Mouse (Mus musculus) B cell, adult 2 months (primary cell): ENCODE data around the gene Vip.
A peak's percentile ranks its signal among the peaks of the same experiment; 100 is the strongest.

ENCODE experiments used
- DNase-seq, 2 experiments: peaks; one replicate each; pipeline ENCODE4 v3.0.0; 2022

Gene Vip

DNA sequence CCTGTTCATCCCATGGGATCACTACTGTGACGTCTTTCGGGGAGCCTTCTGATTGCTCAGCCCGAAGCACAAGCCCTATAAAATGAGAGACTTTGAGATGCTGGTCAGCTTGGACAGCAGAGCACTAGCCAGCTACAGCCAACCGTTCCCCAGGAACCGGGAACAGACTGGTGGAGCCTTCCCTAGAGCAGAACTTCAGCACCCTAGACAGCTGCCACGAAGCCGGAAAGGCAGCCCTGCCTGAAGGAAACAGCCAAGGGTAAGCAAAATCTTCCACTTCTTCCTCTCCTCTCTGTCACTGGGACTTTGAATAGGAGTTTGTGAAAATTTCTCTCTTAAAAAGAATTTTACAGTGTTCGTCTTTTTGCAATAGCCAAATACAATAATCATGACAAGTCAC is at the start of gene Vip:
Gene Vip, plus strand, starts transcription at position 107 of the 400 bp plus-strand sequence.
- no peak for DNase-seq

DNA sequence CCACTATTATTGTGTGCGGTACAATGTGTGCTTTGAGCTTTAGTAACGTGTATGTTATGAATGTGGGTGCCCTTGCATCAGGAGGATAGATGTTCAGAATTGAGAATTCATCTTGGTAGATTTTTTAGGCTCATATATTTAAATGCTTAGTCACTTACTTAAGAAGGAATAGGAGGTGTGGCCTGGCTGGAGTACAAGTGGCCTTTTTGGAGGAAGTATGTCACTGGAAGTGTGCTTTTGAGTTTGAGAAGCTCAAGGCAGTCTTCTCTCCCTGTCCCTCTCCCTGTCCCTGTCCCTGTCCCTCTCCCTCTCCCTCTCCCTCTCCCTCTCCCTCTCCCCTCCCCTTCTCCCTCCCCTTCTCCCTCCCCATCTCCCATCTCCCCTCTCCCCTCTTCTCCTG is 48.0 kb upstream of the Vip start:
- DNase-seq = no peak

DNA sequence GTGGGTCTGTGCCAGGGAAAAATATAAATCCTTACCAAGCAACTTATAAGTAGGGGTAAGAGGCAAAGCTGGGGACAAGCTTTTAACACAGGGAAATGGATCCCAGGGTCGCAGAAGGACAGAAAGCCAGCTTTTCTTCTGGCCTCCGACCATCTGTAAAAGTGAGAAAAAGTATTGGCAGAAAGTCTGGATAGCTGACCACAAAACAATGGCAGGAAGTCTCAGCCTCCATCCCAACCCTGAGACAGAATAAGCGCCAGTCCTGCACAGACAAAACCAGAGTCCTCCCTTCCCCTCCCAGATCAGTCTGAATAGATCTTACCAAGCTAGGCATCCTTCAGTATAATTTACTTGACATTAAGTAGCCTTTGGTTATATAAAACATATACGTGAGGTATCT is 47.0 kb upstream of the Vip start:
- no peak for DNase-seq

DNA sequence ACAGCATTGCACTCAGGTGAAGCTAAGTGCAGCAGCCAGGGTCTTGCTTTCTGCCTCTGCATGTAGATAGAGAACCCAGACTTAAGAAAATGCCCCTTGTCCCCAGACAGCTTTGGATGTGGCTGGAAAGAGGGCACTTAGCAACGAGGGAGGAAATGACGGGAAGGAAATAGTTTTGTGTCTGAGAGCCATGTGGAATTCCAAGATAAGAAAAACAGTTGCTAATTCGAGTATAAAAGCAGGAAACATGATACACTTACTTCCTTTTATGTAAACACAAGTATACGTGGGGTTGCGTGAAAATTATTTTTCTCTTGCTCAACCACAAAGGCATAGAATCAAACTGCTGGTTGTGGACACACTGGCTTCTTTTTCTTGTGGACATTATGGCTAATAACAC is 45.6 kb upstream of the Vip start, which contains the start of gene Myct1:
Gene Myct1, plus strand, starts transcription at position 312 of the 400 bp plus-strand sequence.
- no peak for DNase-seq

DNA sequence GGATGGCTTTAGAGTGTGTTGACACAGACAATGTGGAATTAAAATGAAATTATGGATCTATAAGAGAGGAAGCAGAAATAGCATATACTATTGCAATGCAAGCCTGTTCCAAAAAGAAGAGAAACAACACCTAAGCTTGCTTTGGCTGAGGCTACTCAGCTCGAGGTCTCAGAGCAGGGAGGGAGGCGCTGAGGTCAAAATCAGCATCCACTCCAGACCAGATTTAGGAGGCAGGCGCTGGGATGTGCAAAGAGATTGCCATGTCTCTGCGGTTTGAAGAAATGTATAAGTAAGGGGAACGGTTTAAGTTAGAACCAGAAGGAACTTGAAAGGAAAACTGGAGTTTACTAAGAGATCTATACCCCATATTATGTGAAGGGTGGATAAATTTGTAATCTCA is 44.6 kb upstream of the Vip start:
- DNase-seq = no peak

DNA sequence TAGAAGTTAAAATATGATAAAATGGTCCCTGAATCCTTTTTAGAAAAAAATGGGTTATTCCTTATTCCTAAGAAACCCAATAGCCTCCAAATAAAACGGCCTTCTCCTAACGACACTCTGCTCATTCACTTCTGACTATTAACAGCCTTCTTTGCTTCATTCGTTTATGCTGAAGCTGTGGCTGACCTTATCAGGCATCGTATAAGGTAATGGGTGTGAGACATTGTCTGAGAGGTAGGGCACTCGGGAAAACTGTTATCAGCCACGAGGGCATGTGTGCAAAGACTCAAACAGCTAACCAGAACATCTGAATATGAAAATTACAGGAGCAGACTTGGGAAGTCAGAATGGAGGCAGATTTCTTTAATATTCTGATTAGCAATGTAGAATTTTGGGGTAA is 42.5 kb upstream of the Vip start:
- DNase-seq = no peak

DNA sequence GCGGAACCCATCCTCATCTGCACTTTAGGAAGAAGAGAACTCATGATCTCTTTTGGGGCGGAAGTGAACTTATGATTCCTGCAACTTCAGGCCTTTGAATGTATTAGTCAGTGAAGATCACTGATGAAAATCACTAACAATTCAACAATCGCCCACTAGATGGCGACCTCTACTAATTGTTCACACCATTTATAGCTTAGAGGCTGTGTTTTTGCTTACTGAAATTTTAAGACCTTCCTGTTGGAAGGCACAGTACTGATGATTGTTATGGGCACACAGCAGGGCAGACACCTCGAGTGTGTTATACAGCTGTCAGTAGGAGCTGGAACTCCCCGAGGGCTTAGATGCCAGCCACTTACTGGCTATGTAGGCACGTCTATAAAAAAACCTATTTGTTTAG is 38.9 kb upstream of the Vip start:
- peak; percentile 72 to 73 for DNase-seq

DNA sequence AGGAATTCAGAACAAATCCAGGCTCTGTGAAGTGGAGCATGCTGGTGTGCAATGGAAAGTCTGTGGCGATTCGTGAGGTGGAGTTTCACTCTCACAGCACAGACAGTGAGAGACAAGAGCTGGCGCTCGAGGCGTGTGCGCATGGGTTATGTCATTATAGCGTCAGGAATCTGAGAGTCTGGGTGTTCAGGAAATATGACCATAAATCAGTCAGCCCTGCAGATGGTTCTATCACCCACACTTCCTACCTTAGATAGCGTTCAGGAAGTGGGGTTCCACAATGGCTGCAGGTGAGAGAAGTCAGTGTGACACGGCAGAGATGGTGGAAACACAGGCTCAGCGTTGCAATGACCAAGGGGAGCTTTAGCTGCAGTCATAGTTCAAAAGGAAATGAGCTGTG is 35.5 kb upstream of the Vip start:
- peak in 1 of 2 experiments; percentile 4 for DNase-seq

DNA sequence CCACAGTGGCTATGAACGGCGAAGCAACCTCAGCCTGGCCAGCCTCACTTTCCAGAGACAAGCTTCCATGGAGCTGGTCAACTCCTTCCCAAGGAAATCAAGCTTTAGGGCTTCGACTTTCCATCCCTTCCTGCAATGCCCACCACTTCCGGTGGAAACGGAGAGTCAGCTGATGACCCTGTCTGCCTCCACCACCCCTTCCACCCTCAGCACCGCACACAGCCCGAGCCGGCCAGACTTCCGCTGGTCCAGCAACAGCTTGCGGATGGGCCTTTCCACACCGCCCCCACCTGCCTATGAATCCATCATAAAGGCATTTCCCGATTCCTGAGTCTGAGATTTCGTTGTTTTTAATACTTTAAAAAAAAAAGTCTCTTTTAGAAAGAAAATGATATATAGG is 34.6 kb upstream of the Vip start:
- DNase-seq = no peak

DNA sequence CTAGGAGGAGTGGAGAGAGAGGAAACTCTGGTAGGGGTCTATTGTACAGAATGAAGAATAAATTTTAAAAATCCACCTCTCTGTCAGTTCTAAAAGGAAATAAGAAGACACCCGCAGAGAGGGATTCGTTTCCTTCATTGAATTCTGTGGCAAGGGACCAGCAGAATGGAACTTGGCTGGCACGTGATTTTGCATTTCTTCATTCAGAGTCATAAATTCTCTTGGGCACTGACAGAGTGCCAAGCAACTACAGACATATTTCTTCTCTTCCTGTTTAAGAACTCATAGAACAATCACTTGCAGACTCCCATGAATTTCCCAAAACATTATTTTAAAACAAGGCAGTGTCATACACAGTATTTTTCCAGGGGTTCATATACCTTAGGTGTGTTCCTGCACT is 30.1 kb upstream of the Vip start:
- no peak for DNase-seq

DNA sequence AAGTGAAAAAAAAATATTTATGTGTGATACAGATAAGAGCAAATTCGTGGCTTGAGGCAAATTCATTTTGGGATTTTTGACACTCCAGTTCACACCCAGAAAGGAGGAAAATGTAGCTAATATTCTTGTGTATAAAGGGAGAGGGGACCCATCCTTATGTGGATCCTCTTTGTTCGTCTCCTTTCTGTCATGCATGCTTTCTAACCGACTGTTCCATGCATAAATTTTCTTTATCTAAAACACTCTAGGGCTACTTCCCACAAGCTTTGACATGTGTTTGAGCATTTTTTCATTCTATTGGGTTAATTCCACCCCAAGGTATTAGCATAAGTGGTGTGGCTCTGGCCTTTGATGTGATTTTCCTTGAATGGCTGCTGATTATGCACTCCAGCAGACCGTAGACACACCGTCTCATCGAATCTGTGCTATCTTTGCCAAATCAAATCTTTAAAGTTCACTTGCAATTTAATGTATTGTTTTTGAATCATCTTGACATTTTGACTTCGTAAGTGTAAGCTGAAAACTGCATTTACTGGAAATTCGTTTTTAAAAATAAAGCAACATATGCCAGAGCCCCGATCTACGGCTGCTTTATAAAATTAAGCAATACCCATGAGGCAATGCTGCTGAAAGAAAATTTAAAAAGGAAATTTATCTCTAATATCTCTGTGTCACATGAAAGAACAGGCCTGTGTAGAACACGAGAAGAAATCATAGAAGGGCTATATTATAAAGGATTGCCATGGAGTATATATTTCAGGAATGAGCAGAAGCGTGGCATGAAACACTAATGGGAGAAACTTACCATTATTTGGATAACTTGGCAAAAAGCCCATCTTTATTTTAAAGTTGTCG is 23.6 kb upstream of the Vip start:
- no peak for DNase-seq

DNA sequence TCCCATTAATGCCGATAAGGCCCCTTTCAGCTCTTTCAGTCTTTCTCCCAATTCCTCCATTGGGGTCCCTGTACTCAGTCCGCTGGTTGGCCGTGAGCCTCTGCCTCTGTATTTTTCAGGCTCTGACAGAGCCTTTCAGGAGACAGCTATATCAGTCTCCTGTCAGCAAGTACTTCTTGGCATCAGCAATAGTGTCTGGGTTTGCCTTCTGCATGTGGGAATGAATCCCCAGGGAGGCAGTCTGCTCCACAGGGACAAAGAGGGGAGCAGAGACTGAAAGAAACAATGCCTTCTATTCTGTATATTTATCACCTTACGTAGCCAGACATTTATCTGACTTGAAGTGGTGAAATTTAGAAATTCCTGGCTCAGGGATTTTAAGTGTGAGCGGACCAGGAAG is 12.8 kb upstream of the Vip start:
- DNase-seq = no peak

DNA sequence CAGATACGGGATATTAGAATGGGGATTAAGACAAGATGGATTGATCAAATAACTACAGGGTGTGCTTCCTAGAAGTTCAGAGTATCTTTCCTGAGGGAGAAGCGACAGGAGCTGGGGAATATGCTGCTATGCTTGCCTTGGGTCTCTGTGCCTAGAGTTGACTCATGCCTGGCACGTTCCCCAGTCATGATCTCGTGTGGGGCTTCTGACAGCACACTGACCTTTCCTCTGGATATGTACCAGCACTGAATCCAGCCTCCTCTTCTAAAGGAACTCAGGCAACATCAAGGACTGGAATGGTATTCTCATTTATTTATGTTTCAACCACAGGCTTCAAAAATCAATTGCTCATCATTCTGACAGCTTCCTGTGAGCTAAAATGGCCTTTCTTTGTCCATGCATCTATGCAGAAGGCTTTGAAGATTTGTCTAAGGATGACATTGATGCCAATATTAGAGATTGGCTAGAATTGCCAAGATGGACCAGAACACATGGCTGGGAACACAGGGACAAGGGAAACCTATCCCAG is 5.3 kb upstream of the Vip start:
- no peak for DNase-seq

DNA sequence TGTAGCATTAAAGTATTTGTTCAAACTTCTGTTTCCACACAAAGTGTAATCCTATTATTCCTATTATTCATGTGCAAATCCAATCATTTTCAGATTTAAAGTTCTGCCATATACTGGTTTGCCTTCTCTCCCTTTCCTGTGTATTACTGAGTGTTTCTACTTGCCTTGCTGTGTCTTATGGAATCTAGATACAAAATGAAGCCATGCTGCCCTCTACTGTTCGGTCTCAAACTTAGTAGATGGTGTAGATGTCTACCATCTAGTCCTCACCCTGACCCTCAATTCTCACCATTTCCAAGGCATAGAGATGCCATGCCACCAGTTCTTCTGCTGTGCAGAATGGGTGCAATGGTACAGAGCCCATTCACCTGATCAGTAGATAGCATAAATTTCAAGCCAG is 4.7 kb upstream of the Vip start:
- DNase-seq = peak in 1 of 2 experiments; percentile 2

DNA sequence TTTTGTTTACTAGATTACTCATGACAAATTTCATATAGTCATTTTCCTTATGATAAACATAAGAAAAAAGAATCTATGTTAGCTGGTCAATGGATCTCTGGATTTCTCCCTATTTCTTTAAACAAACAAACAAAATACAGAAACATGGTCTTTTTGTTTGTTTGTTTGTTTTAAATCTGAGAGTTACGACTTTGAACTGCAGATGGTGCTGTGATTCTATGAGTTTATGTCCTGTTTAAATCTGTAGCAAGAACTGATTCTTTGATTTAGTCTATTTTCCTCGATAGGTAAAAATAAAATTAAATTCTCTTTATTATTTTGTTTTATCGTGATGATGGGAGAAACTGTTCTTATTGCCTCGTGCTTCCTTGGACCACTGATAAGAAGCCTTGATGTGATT is 1.7 kb upstream of the Vip start:
- DNase-seq = no peak

DNA sequence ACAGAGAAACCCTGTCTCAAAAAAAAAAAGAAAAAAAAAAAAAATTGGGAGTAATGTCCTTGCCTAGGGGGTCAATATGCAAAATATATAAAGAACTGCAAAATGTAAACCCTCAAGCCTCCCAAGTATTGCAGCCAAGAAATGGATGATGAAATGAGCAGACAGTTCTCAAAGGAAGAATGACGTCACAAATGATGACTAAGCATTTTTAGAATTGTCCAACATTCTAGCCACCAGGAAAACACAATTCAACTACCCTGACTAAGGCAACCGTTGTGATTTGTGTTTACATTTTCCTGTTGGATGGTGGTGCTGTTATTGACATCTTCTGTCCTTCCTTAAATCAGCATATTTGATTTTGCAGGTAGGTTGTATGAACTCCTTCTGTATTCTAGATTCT is 42.3 kb downstream of the Vip start:
- DNase-seq = no peak

DNA sequence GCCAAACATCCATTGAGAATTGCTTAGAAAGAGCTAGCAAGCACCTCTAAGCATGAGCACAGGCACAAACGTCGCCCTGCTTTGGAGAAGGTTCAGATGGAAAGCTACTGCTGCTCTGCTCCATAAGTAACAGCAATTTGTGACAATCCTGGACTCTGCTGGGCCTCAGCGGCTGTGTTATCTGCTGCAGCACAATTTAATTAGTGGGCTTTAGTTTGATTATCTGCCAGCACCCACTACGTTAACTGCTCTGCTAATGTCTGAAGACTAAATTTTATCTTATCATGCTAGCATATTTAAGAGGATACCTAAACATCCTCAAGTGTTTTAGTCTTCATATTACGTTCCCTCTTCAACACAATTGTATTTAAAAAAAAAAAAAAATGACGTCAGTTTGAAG is 46.6 kb downstream of the Vip start:
- no peak for DNase-seq

DNA sequence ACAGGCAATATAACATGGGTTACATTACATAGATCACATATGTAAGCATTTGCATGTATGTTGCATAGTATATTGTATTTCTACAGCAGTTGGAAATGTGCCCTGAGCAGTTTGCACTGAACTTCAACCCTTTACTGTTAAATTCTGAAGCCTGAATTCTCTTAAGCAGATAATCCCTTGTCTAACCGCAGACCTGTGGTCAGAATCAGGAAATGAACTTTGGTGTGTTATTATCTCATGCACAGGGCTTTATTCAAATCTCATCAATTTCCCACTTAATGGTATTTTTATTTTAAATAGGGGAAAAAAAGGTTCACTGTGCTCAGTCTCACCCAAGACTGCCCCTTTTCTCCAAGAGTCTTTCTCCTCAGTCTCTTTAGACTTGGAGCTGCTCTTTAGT is 55.3 kb downstream of the Vip start:
- no peak for DNase-seq
